In genomic region chr12:110850010-110850928, GRCm38 (mm10) we compare ENCODE assay signal across 8 mouse cellular contexts. TPM values are rescaled to one million over a fixed set of nuclear protein-coding genes. Genes with fewer than 3 reads are reported as not detected.
DNase-seq lines count a peak whose midpoint lies in the region; ATAC-seq and TF ChIP-seq lines count a peak whose summit lies in the region.

Gene Zfp839 (plus strand): TSS chr12:110850253.

- peak within 1 kb of the TSS; percentile 88 for H3K4me3 ChIP-seq in embryonic facial prominence, embryonic 14.5 days (ENCODE audit: low read depth, low read length)
- H3K4me3 ChIP-seq in limb, embryonic 14.5 days (replicated peaks; ENCODE audit: low read length), result peak within 1 kb of the TSS; percentile 88
- peak within 1 kb of the TSS; percentile 85 for H3K4me3 ChIP-seq in midbrain, embryonic 16.5 days (ENCODE audit: low read depth, low read length)

- peaks cover 3% of the 10 kb centered on the region; the same call in 1 of the 2 replicates for H3K4me1 ChIP-seq in embryonic facial prominence, embryonic 14.5 days (ENCODE audit: control insufficient read depth, insufficient read depth, low read length)
- peaks cover 10% of the 10 kb centered on the region; the same call in 1 of the 2 replicates for H3K4me1 ChIP-seq in limb, embryonic 14.5 days (ENCODE audit: control insufficient read depth, insufficient read depth, low read length)
- peaks cover 15% of the 10 kb centered on the region; the same call in 1 of the 2 replicates for H3K4me1 ChIP-seq in midbrain, embryonic 16.5 days (ENCODE audit: control insufficient read depth, insufficient read depth, low read length)

- no peaks in the 10 kb centered on the region for H3K9me3 ChIP-seq in embryonic facial prominence, embryonic 14.5 days (ENCODE audit: control insufficient read depth, low read length)
- H3K9me3 ChIP-seq in limb, embryonic 14.5 days (ENCODE audit: control insufficient read depth, low read length), result no peaks in the 10 kb centered on the region
- H3K9me3 ChIP-seq in midbrain, embryonic 16.5 days (replicated peaks; ENCODE audit: control insufficient read depth, low read length, poor library complexity, severe bottlenecking), result no peaks in the 10 kb centered on the region

- peak; percentile 72; the same call in 1 of the 2 replicates for TF ChIP-seq POLR2A in limb, embryonic 14.5 days (IDR thresholded peaks at IDR 0.05; ENCODE audit: borderline replicate concordance, extremely low read depth, insufficient read depth, insufficient read length)

- H3K27ac ChIP-seq in embryonic facial prominence, embryonic 14.5 days (replicated peaks; ENCODE audit: low read depth, low read length), result peak within 1 kb of the TSS; percentile 84
- H3K27ac ChIP-seq in limb, embryonic 14.5 days (replicated peaks; ENCODE audit: low read depth, low read length), result peak within 1 kb of the TSS; percentile 83
- H3K27ac ChIP-seq in midbrain, embryonic 16.5 days (ENCODE audit: low read length), result peak within 1 kb of the TSS; percentile 69

- H3K4me2 ChIP-seq in embryonic facial prominence, embryonic 14.5 days (ENCODE audit: low read depth, low read length), result peak within 1 kb of the TSS; percentile 78
- H3K4me2 ChIP-seq in limb, embryonic 14.5 days (replicated peaks; ENCODE audit: low read depth, low read length, severe bottlenecking), result peak within 1 kb of the TSS; percentile 73
- peak within 1 kb of the TSS; percentile 86 for H3K4me2 ChIP-seq in midbrain, embryonic 16.5 days (ENCODE audit: low read length)

- peak; percentile 73 for DNase-seq in 3T3-L1 (ENCODE audit: low read depth, low spot score)
- peak; percentile 90 to 93 for DNase-seq in adrenal gland, postnatal 36 days
- DNase-seq in embryonic facial prominence, embryonic 14.5 days (ENCODE audit: low spot score), result peak; percentile 88
- peak; percentile 86 for DNase-seq in heart, adult 8-10 months (ENCODE audit: low spot score)
- peak; percentile 88 for DNase-seq in kidney, adult 9 months
- peak; percentile 80 for DNase-seq in limb, embryonic 14.5 days (ENCODE audit: low spot score)
- DNase-seq in spleen, postnatal 10 days (ENCODE audit: low spot score in 2 of 2), result peak; percentile 76 to 85

- peaks cover 3% of the 10 kb centered on the region for H3K36me3 ChIP-seq in embryonic facial prominence, embryonic 14.5 days (ENCODE audit: control insufficient read depth, insufficient read depth, low read length)
- H3K36me3 ChIP-seq in limb, embryonic 14.5 days (ENCODE audit: control insufficient read depth, insufficient read depth, low read length), result peaks cover 4% of the 10 kb centered on the region
- H3K36me3 ChIP-seq in midbrain, embryonic 16.5 days (ENCODE audit: control insufficient read depth, insufficient read depth, low read length), result no peaks in the 10 kb centered on the region; the same call in 1 of the 2 replicates

- WGBS in embryonic facial prominence, embryonic 14.5 days, result 1% methylated on average over 37 of the region's 89 CpGs
- WGBS in limb, embryonic 14.5 days, result under 1% methylated on average over 67 of the region's 89 CpGs
- under 1% methylated on average over 78 of the region's 89 CpGs for WGBS in midbrain, embryonic 16.5 days

- peak within 1 kb of the TSS; percentile 95 for H3K9ac ChIP-seq in embryonic facial prominence, embryonic 14.5 days (ENCODE audit: low read depth, low read length)
- H3K9ac ChIP-seq in limb, embryonic 14.5 days (ENCODE audit: low read depth, low read length, severe bottlenecking), result peak within 1 kb of the TSS; percentile 97
- H3K9ac ChIP-seq in midbrain, embryonic 16.5 days (ENCODE audit: low read depth, low read length), result peak within 1 kb of the TSS; percentile 90

- H3K27me3 ChIP-seq in embryonic facial prominence, embryonic 14.5 days (replicated peaks; ENCODE audit: control insufficient read depth, insufficient read depth, low read length), result 0 out of 2 replicates have a peak, but pooled peaks cover 5% of the 10 kb centered on the region
- H3K27me3 ChIP-seq in limb, embryonic 14.5 days (ENCODE audit: control insufficient read depth, insufficient read depth, low read length), result peaks cover 5% of the 10 kb centered on the region; the same call in 1 of the 2 replicates
- H3K27me3 ChIP-seq in midbrain, embryonic 16.5 days (ENCODE audit: control insufficient read depth, insufficient read depth, low read depth, low read length), result peaks cover 11% of the 10 kb centered on the region

- ATAC-seq in embryonic facial prominence, embryonic 14.5 days (ENCODE audit: low read depth), result peak; percentile 83
- ATAC-seq in limb, embryonic 14.5 days (ENCODE audit: low FRiP score, low read depth), result peak; percentile 87
- ATAC-seq in midbrain, embryonic 16.5 days, result peak; percentile 83

RNA-seq across cellular contexts. Expression of gene Zfp839, which starts in this region (rescaled TPM):
- 10 to 100 TPM; 10.9 to 12.2 TPM for total RNA-seq in adrenal gland, postnatal 36 days (2021)
- 2.4 and 4.1 TPM in 2 replicates for polyA plus RNA-seq in embryonic facial prominence, embryonic 14.5 days (2014; fragmentation: Nextera tagmentation; extraction: Ambion mirVana)
- total RNA-seq in heart, adult 8-10 months (2022), result 10 to 100 TPM; 10.5 to 12.1 (median 11.1) TPM
- polyA plus RNA-seq in limb, embryonic 14.5 days (2012; rRNA removed), result 8.7 and 10.0 TPM in 2 replicates
- 3.9 and 4.8 TPM in 2 replicates for polyA plus RNA-seq in limb, embryonic 14.5 days (2014; fragmentation: Nextera tagmentation; extraction: Ambion mirVana)
- polyA plus RNA-seq in midbrain, embryonic 16.5 days (2015; fragmentation: Nextera tagmentation; extraction: Ambion mirVana), result 3.6 and 4.7 TPM in 2 replicates

Comparison
In these comparisons a context has a peak if more than half of its experiments do, and no peak if none do; other contexts are left out.
1. Peak in every context shown above with its lines: DNase-seq, ATAC-seq, H3K4me3 ChIP-seq and H3K27ac ChIP-seq.